Mouse (Mus musculus) embryonic fibroblast, embryonic 13.5 days (primary cell): Measurements from ENCODE around the gene 1700086D15Rik.

ENCODE experiments used
- CTCF ChIP-seq: IDR thresholded peaks from 2 replicates; pipeline ENCODE4 v1.5.1; 2011; ENCODE audit warnings: mild to moderate bottlenecking, control low read depth, low read length, moderate library complexity, borderline replicate concordance; ENCODE audit not compliant: insufficient read depth
- POLR2A ChIP-seq: IDR thresholded peaks from 2 replicates; pipeline ENCODE4 v1.6.1; 2011; ENCODE audit warnings: low read depth, mild to moderate bottlenecking, control low read depth, low read length, moderate library complexity

DNA sequence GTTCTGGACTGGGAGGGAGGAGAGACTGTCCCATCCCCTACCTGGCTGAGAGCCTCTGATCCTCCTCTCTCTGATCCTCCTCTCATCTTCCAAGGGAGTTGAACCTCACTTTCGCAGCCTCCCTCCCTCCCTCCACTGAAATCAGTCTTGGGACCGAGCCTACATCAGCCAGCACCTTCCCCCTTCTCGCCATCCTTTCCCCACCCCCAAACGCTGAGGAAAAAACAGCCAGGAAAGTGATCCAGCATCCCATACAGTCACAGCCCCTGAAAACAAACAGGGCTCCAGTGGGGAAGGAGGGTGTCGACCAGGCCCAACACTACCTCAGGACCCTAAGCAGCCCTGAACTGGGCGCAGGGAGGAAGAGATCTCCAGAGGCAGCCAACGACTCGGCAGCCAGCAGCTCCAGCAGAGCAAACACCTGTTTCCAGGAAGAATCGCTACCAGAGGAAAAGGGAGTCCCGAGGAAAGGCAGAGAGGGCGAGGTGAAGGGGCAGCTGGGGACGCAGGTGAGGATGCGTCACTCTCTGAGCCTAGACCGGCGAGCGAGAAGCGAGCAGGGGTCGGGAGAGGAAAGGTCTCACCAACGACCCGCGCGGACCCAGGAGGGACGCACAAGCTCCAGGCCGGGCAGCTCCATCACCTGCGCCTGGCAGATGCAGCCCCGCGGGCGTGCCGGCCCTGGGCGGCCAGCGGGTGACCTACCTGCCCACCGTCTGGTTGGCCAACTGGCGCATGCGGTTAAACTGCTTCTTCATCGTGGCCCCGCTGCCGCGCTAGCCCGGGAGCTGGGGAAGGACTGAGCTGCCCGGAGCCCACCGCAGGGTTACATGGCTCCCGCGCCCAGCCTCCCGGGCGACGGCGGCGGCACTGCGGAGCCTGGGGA lies 2.4 kb upstream of the 1700086D15Rik start:
- TF ChIP-seq CTCF: no peak
- TF ChIP-seq POLR2A: no peak
